Mouse (Mus musculus) cerebellum, adult 9-11 months (tissue): ENCODE data around the gene Triml2.

Experiments
- DNase-seq: peaks from one replicate; pipeline ENCODE4 v3.0.0; 2022

Triml2 gene

GRCm38 (mm10) chr8:43180054-43180690, at the start of gene Triml2:
Gene Triml2 (plus strand): TSS chr8:43180541.
- DNase-seq: no peak

GRCm38 (mm10) chr8:43141386-43141785, 39.0 kb upstream of the Triml2 start, which contains the start of gene Triml1:
Gene Triml1 (minus strand): TSS chr8:43141486.
- no peak for DNase-seq

- no peak for DNase-seq
These were observed 31.0 kb upstream of the Triml2 start for GRCm38 (mm10) chr8:43149307-43149706.

DNA sequence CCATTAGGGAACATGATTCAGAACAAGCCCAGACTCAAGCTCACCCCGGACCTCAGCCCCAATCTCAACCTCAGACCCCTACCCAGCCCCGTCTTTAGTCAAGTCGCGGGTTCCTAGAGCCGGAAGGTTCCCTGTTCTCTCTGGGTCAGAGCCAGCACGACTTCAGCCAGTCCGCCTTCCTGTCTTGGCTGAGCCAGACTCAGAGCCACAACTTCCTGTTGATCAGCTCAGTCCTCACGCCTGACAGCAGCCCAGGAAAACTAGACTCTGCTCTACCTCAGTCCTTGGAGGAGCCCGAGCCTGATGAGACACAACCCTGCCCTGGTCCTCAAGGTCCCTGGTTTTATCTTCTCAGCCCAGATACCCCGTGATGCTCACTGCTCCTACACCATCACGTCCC, 17.1 kb upstream of the Triml2 start:
- DNase-seq: no peak

GRCm38 (mm10) chr8:43164453-43164852, 15.9 kb upstream of the Triml2 start:
- no peak for DNase-seq

- DNase-seq: no peak
These were observed 12.3 kb upstream of the Triml2 start for GRCm38 (mm10) chr8:43168083-43168482.

- no peak for DNase-seq
These were observed 11.0 kb upstream of the Triml2 start for GRCm38 (mm10) chr8:43169249-43169755.

DNA sequence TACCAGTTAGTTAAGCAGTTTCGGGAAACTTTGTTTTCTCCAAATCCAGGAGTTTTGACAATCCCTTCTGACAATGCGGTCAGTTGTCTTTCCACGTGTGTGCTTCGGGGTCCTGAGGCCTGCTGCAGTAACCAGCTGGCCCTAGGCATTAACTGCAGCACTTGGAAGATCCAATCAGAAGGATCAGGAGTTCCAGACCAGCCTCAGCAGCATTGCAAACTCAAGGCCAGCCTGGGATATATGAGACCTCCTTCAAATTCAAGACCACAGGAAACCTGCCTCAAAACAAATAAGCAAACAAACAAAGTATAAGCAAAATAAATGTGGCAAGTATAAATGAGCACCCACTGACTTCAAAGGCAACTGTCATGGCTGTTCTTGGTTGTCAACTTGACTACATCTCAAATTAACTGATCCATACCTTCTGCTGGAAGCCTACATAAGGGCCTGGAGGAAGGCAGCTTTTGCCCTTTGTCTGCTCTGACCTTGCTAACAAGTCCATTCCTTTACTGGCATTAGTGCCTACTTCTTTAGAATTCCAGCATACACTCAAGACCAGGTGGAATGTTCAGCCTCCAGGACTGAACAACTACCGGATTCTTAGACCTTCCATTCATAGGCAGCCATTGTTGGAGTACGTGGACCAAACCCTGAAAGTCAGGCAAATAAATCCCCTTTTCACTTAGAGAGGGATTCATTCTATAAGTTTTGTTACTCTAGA, 3.4 kb upstream of the Triml2 start:
- no peak for DNase-seq

GRCm38 (mm10) chr8:43178263-43178662, 2.1 kb upstream of the Triml2 start:
- DNase-seq: no peak

DNA sequence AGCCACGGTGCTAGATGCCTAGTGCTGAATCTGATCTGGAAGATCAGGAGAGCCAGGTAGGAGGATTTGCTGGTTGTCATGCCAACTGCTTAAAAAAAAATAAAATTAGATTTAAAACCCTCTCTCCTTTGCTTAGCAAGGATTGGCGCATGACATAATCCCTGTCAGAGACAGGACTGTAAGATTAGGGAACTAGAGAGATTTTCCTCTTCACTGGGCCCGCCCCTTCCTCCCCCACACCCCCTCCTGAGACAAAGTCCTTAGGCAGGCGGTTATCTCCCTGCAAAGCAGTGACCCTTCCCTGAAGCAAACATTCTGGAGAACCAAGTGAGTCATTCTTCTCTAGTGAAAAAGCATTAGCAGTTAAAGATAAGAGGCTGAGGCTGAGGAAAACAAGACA, 1.2 kb upstream of the Triml2 start:
- no peak for DNase-seq

DNA sequence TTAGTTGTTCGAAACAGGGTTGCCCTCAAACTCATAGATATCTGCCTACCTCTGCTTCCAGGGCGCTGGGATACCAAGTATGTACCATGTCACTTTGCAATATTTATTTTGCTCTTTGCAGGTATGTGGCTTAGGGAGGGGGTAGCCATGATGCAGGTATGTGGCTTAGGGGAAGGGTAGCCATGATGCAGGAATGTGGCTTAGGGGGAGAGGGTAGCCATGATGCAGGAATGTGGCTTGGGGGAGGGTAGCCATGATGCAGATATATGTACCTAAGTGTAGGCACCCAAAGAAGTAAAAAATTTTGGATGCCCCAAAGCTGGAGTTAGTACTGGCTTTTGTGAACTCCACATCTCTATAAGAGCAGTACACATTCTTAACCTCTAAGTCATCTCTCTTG, 1.9 kb downstream of the Triml2 start:
- DNase-seq: no peak

- DNase-seq: no peak
These were observed 35.2 kb downstream of the Triml2 start for GRCm38 (mm10) chr8:43215554-43215953.

DNA sequence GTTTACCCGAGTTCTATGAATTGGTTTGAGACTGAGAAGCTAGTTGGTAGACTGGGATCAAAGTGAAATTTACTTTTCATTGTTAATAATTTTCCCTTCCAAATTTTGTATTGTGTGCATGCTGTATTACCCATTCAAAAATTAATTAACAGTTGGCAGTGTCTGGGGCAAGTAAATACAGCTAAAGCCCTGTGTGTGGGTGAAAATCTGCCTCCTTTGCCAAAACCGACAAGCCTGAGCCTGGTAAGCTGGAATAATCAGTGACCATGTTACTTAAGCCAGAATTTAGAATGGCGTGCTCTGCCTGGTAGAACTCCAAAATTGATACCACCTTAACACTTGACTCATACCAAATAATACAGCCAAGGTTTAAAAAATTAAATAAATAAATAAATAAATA, 63.0 kb downstream of the Triml2 start:
- DNase-seq: no peak
